Mouse (Mus musculus) gonadal fat pad, adult 2 months (tissue): ENCODE results near the gene Sash1. TPM values are rescaled to one million over a fixed set of nuclear protein-coding genes. Genes with fewer than 3 reads are reported as not detected.

Experiments used
- DNase-seq: peaks from one replicate; pipeline ENCODE4 v3.0.0-alpha.2; 2012; ENCODE audit warnings: low read depth
- polyA plus RNA-seq: library from polyadenylated mRNA; depleted of rRNA; stranded (reverse); fragments of >200 nt; gene quantifications from 2 replicates; pipeline ENCODE4 v1.2.3, GENCODE M21; 2012

Sash1 gene
- polyA plus RNA-seq, 1 experiment: 21.4 TPM

GRCm38 (mm10) chr10:8851625-8852024 is 34.2 kb downstream of the Sash1 start:
- no peak for DNase-seq

GRCm38 (mm10) chr10:8847974-8848373 is 37.9 kb downstream of the Sash1 start:
- DNase-seq: no peak

GRCm38 (mm10) chr10:8846258-8846657 is 39.6 kb downstream of the Sash1 start:
- DNase-seq: no peak

- no peak for DNase-seq
These were observed 40.6 kb downstream of the Sash1 start for GRCm38 (mm10) chr10:8845230-8845770.

- no peak for DNase-seq
These were observed 45.9 kb downstream of the Sash1 start for GRCm38 (mm10) chr10:8839956-8840355.

GRCm38 (mm10) chr10:8833816-8834464 is 51.9 kb downstream of the Sash1 start:
- DNase-seq: no peak

- no peak for DNase-seq
These were observed 59.6 kb downstream of the Sash1 start for GRCm38 (mm10) chr10:8826303-8826702.

GRCm38 (mm10) chr10:8825874-8826273 is 60.0 kb downstream of the Sash1 start:
- no peak for DNase-seq

GRCm38 (mm10) chr10:8818066-8818465 is 67.8 kb downstream of the Sash1 start:
- no peak for DNase-seq

GRCm38 (mm10) chr10:8813984-8814578 is 71.8 kb downstream of the Sash1 start:
- no peak for DNase-seq

- no peak for DNase-seq
These were observed 72.6 kb downstream of the Sash1 start for GRCm38 (mm10) chr10:8813259-8813658.

GRCm38 (mm10) chr10:8812807-8813206 is 73.1 kb downstream of the Sash1 start:
- DNase-seq: no peak

- DNase-seq: no peak
These were observed 74.4 kb downstream of the Sash1 start for GRCm38 (mm10) chr10:8811261-8812039.

GRCm38 (mm10) chr10:8810496-8810895 is 75.4 kb downstream of the Sash1 start:
- no peak for DNase-seq

- DNase-seq: no peak
These were observed 77.5 kb downstream of the Sash1 start for GRCm38 (mm10) chr10:8808383-8808782.

GRCm38 (mm10) chr10:8807581-8807980 is 78.3 kb downstream of the Sash1 start:
- DNase-seq: peak; percentile 93

GRCm38 (mm10) chr10:8805402-8805801 is 80.5 kb downstream of the Sash1 start:
- no peak for DNase-seq

GRCm38 (mm10) chr10:8804292-8804691 is 81.6 kb downstream of the Sash1 start:
- DNase-seq: no peak

GRCm38 (mm10) chr10:8801719-8802347 is 84.0 kb downstream of the Sash1 start:
- DNase-seq: no peak

- no peak for DNase-seq
These were observed 84.7 kb downstream of the Sash1 start for GRCm38 (mm10) chr10:8801139-8801613.

GRCm38 (mm10) chr10:8797826-8798225 is 88.0 kb downstream of the Sash1 start:
- DNase-seq: no peak

- DNase-seq: no peak
These were observed 90.5 kb downstream of the Sash1 start for GRCm38 (mm10) chr10:8795336-8795735.
